Mouse (Mus musculus) testis, adult 2 months (tissue): ENCODE results near the gene Cldn15. TPM values are rescaled to one million over a fixed set of nuclear protein-coding genes. Genes with fewer than 3 reads are reported as not detected.
A peak's percentile ranks its signal among the peaks of the same experiment; 100 is the strongest.

Experiments
- H3K27ac ChIP-seq: fragments of 200-500 bp; 2 replicates; pipeline ENCODE4 v1.5.1; 2012; ENCODE audit warnings: low read depth, low read length; ENCODE audit not compliant: control insufficient read depth, insufficient read depth
- H3K27me3 ChIP-seq: fragments of 200-500 bp; 2 replicates; pipeline ENCODE4 v1.6.1; 2012; ENCODE audit warnings: mild to moderate bottlenecking, low read length, moderate library complexity; ENCODE audit not compliant: control insufficient read depth, insufficient read depth
- H3K36me3 ChIP-seq: fragments of 200-500 bp; 2 replicates; pipeline ENCODE4 v1.6.1; 2012; ENCODE audit warnings: mild to moderate bottlenecking, low read length; ENCODE audit not compliant: control insufficient read depth, insufficient read depth
- H3K4me1 ChIP-seq: fragments of 200-500 bp; 2 replicates; pipeline ENCODE4 v1.6.1; 2012; ENCODE audit warnings: low read length; ENCODE audit not compliant: control insufficient read depth, insufficient read depth
- H3K4me3 ChIP-seq: fragments of 200-500 bp; 2 replicates; pipeline ENCODE4 v1.5.1; 2012; ENCODE audit warnings: low read depth, mild to moderate bottlenecking, low read length, moderate library complexity, mixed read lengths; ENCODE audit not compliant: control insufficient read depth
- CTCF ChIP-seq: fragments of 200-500 bp; IDR thresholded peaks from 2 replicates; pipeline ENCODE4 v1.5.1; 2012; ENCODE audit warnings: low read depth, mild to moderate bottlenecking, inconsistent platforms, low read length, moderate library complexity; ENCODE audit not compliant: control insufficient read depth, insufficient read depth, insufficient replicate concordance
- POLR2A ChIP-seq: fragments of 200-500 bp; IDR thresholded peaks from 2 replicates; pipeline ENCODE4 v1.6.1; 2012; ENCODE audit warnings: low read depth, mild to moderate bottlenecking, inconsistent platforms, low read length, moderate library complexity; ENCODE audit not compliant: control insufficient read depth
- polyA plus RNA-seq: library from polyadenylated mRNA; depleted of rRNA; stranded (reverse); fragments of >200 nt; gene quantifications from 2 replicates; pipeline ENCODE4 v1.2.3, GENCODE M21; 2012; rRNA removed

The Cldn15 gene
- polyA plus RNA-seq, 1 experiment, result 0.25 TPM

DNA sequence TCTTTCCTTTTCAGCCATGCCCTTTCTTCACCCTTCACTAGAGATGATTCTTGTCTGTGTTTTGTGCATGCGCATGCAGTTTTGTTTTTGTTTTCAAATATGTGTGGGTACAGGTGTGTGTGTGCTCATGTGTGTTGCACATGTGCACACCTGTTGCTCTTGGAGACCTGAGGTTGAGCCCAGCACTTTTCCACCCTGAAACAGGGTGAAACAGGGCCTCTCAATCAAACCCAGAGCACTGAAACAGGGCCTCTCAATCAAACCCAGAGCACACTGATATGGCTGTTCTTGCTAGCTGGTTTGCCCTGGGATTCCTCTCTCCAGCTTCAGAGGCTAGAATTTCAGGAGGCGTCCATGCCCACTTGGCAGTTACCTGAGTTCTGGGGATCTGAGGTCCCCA lies 34.2 kb downstream of the Cldn15 start:
- H3K4me1 ChIP-seq, result peaks cover 3% of the 10 kb centered on the region; the same call in 1 of the 2 replicates
- H3K36me3 ChIP-seq, result no peaks in the 10 kb centered on the region
- no peaks in the 10 kb centered on the region for H3K27me3 ChIP-seq
- TF ChIP-seq CTCF (no peak), POLR2A (no peak)
- no peak overlapping the region for H3K27ac ChIP-seq
- no peak overlapping the region for H3K4me3 ChIP-seq

DNA sequence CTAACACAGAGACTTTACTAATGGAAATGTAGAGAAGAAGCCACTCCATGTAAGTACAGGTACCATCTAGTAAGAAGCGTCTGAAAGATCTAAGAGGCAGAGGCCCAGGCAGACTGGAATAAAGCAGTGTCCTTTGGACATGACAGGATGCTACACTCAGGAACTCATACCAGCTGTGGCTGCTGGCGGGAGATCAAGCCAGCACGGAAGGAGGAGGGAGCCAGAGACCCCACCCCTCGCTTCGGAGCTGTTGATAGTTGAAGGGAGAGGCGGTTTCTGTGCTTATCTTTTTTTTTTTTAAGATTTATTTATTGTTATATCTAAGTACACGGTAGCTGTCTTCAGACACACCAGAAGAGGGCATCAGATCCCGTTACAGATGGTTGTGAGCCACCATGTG lies 40.9 kb downstream of the Cldn15 start:
- Histone ChIP-seq H3K27me3 (no peaks in the 10 kb centered on the region), H3K4me3 (no peak overlapping the region), H3K4me1 (no peaks in the 10 kb centered on the region), H3K36me3 (no peaks in the 10 kb centered on the region), H3K27ac (no peak overlapping the region)
- TF ChIP-seq POLR2A, result no peak
- no peak for TF ChIP-seq CTCF

DNA sequence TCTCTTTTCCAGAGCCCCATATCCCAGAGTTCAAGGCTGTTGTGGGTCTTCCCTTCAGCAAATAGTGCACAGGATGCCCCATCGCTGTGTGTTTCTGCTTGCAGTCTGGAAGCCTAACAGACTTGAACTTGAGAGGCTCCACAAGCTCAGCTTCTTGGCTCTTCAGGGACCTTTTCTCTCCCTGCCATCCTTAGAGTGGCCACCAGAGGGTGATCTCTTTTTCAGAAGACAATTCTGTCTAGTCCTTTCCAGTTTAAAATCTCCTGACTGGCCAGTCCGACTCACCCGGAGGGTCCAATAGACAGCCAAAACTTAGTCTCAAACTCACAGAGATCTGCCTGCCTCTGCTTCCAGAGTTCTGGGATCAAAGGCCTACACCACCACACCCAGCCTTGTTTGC lies 43.6 kb downstream of the Cldn15 start:
- Histone ChIP-seq H3K4me3 (no peak overlapping the region), H3K4me1 (no peaks in the 10 kb centered on the region), H3K27ac (no peak overlapping the region), H3K36me3 (no peaks in the 10 kb centered on the region), H3K27me3 (no peaks in the 10 kb centered on the region)
- TF ChIP-seq POLR2A (no peak), CTCF (no peak)

DNA sequence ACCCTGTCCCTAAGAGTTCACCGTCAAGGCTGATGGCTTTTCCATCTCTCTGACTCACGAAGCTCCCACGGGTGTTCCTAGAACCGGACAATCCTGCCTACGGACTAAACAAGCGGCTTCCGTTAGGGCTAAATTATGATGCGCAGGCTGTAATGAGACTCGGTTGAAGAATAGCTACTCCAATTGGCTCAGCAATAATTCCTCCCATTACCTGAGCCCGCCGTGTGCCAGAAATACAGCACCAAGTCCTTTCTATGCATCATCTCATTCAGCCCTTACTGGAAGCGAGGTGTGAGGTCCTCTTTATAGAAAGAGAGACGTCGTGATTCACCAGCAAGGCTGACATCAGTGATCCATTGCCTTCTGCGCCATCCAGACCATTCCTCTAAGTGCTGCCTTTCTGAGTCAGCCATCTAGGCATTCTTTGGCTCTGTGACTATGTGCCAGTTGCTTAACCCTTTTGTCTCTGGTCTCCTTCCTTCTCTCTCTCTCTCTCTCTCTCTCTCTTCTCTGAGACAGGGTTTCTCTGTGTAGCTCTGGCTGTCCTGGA lies 46.1 kb downstream of the Cldn15 start:
- no peaks in the 10 kb centered on the region for H3K27me3 ChIP-seq
- H3K4me1 ChIP-seq, result no peaks in the 10 kb centered on the region
- TF ChIP-seq CTCF (no peak), POLR2A (no peak)
- H3K4me3 ChIP-seq, result no peak overlapping the region
- no peaks in the 10 kb centered on the region for H3K36me3 ChIP-seq
- no peak overlapping the region for H3K27ac ChIP-seq

DNA sequence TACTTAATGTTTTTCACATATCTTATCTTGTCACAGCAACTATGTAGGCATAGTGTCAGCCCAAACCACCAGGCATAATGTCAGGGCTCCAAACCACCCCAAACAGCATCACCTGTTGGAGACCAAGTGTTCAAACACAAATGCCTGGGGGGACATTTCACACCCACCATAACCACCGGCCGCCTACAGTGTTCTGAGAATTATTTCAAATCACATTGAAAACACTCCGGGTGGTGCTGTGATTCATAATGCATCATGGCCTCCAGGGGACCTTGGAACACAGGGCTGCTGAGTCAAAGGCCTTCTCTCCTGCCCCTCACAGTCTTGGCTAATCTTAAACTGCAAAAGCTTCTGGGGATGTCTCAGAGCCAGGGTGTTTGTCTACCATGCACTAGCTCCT lies 49.5 kb downstream of the Cldn15 start:
- Histone ChIP-seq H3K4me3 (no peak overlapping the region), H3K36me3 (no peaks in the 10 kb centered on the region), H3K4me1 (no peaks in the 10 kb centered on the region), H3K27ac (no peak overlapping the region), H3K27me3 (no peaks in the 10 kb centered on the region)
- TF ChIP-seq POLR2A, result no peak
- TF ChIP-seq CTCF, result no peak

DNA sequence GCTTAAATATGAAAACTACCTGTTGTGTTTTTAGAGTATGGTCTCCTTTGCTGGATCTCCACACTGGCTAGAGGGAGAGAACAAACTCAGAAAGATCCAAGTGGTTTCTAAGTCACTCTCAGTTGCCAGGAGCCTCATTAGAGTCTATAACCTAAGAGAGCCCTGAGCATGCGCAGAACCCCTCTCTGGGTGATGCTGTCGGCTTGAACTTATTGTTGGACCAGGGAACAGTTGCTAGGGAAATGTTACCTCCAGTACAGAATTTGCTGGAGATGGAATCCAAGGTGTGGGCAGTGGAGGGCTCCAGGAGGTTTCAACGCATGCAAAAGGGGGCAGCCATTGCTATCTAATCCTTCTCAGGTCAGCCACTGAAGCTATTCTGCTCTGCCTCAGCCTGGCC lies 57.9 kb downstream of the Cldn15 start:
- Histone ChIP-seq H3K36me3 (no peaks in the 10 kb centered on the region), H3K4me1 (peaks cover 6% of the 10 kb centered on the region), H3K27ac (no peak overlapping the region), H3K4me3 (peak overlapping the region; percentile 46; the same call in 1 of the 2 replicates), H3K27me3 (no peaks in the 10 kb centered on the region)
- TF ChIP-seq POLR2A (no peak), CTCF (no peak)

DNA sequence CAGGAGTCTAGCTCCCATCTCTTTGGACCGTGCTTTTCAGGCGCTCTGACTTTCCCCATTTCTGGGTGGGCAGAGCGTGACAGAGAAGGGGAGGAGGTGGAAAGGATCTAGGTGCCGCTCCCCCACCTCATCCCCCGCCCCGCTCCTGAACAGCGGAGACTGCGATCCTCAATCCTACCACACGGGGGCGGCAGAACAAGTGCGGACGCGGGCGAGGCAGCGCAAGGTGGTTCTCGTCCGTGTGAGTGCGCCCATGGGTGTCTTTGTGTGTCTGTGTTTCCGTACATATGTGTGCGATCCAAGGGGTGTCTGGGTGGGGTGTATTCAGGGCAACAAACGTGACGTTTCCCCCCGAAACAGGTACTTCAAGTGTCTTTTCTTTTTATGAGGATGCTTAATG lies 58.7 kb downstream of the Cldn15 start:
- peak; percentile 99 for TF ChIP-seq CTCF
- no peak for TF ChIP-seq POLR2A
- Histone ChIP-seq H3K4me3 (peak overlapping the region; percentile 14), H3K36me3 (no peaks in the 10 kb centered on the region), H3K4me1 (peaks cover 13% of the 10 kb centered on the region), H3K27ac (no peak overlapping the region), H3K27me3 (no peaks in the 10 kb centered on the region)

Other genes with a start within 250 kb of the Cldn15 start
- gene Col26a1, start 83.4 kb upstream of the Cldn15 start, polyA plus RNA-seq, result 134 and 135 TPM in 2 replicates
- 133 TPM in 2 replicates for gene Ift22, start 58.5 kb upstream of the Cldn15 start, polyA plus RNA-seq
- 71.3 and 76.5 TPM in 2 replicates for gene Fis1, start 13.3 kb upstream of the Cldn15 start, polyA plus RNA-seq
- 15.3 and 16.3 TPM in 2 replicates for gene Plod3, start 20.4 kb downstream of the Cldn15 start, polyA plus RNA-seq
- 308 and 386 TPM in 2 replicates for gene Znhit1, start 21.4 kb downstream of the Cldn15 start, polyA plus RNA-seq
- gene Vgf, start 59.8 kb downstream of the Cldn15 start, polyA plus RNA-seq, result 0.84 and 1.9 TPM in 2 replicates
- gene Ap1s1, start 79.5 kb downstream of the Cldn15 start, polyA plus RNA-seq, result 15.4 and 16.6 TPM in 2 replicates
- 0.72 and 0.88 TPM in 2 replicates for gene Serpine1, start 105.7 kb downstream of the Cldn15 start, polyA plus RNA-seq
- gene Trim56, start 149.6 kb downstream of the Cldn15 start, polyA plus RNA-seq, result 0.58 and 0.76 TPM in 2 replicates
- gene Muc3, start 182.7 kb downstream of the Cldn15 start, polyA plus RNA-seq, result 24.7 and 26.0 TPM in 2 replicates
- 1.2 and 1.4 TPM in 2 replicates for gene Muc3a, start 245.8 kb downstream of the Cldn15 start, polyA plus RNA-seq